Mouse (Mus musculus): ENCODE data around the gene Grap2.

DNA sequence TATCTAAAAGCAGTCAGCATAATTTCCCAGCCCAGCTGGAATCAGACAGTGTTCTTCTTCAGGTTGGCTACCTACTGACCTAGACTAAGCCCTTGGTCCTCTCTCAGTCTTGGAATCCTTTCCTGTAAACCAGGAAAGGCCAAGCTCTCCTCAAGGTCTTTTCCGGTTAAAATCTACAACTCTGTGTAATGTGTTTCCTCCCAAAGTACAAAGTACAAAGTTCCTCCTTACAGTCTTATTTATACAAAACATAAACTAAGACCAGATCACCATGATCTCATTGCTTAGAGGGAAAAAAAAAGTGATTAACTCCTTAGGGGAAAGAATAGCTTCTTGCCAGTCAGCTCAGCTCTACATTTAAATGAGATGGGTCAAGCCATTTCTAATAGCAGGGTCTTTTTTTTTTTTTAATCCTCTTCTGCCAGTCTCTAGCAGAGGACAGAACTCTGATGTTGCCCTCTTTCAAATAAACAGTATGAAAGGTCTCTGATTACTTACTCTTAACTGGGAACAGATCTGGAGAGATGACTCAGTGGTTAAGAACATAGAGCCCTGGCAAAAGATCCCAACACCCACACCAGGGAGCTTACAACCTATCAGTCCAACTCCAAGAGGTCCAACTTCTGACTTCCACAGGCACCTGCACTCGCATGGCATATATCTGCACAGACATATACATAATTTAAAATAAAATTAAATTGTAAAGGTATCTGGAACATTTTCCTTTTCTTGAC is 69.5 kb downstream of the Grap2 start:
- TF ChIP-seq TAL1 (IDR thresholded peaks at IDR 0.05; ENCODE audit: low read length) (no peak), GATA1 (IDR thresholded peaks at IDR 0.05; ENCODE audit: low read length) (no peak)
